Mouse (Mus musculus) intestine, postnatal 0 days (tissue): ENCODE results near the gene G3bp1. TPM values are rescaled to one million over a fixed set of nuclear protein-coding genes. Genes with fewer than 3 reads are reported as not detected.
A peak's percentile ranks its signal among the peaks of the same experiment; 100 is the strongest.

Experiments used
- ATAC-seq: fragments of 200-750 bp; cut with Nextera tagmentation; 2 replicates; pipeline ENCODE4 v1.8.0; 2017; ENCODE audit warnings: mild to moderate bottlenecking, moderate TSS enrichment, moderate library complexity
- H3K27ac ChIP-seq: fragments of 300-500 bp; sonication (generic); 2 replicates; pipeline ENCODE4 v1.5.1; 2014; ENCODE audit warnings: mild to moderate bottlenecking, low read depth, low read length, moderate library complexity
- H3K27me3 ChIP-seq: fragments of 300-500 bp; sonication (generic); replicated peaks from 2 replicates; pipeline ENCODE4 v1.6.1; 2014; ENCODE audit warnings: low read length, mixed read lengths; ENCODE audit not compliant: control insufficient read depth, insufficient read depth
- H3K36me3 ChIP-seq: fragments of 300-500 bp; sonication (generic); 2 replicates; pipeline ENCODE4 v1.6.1; 2014; ENCODE audit warnings: mild to moderate bottlenecking, moderate library complexity; ENCODE audit not compliant: control insufficient read depth, insufficient read depth
- H3K4me1 ChIP-seq: fragments of 300-500 bp; sonication (generic); replicated peaks from 2 replicates; pipeline ENCODE4 v1.6.1; 2014; ENCODE audit warnings: antibody characterized with exemption, low read length, mixed read lengths; ENCODE audit not compliant: control insufficient read depth, insufficient read depth
- H3K4me2 ChIP-seq: fragments of 300-500 bp; sonication (generic); replicated peaks from 2 replicates; pipeline ENCODE4 v1.6.1; 2014; ENCODE audit warnings: low read depth, mild to moderate bottlenecking, moderate library complexity
- H3K4me3 ChIP-seq: fragments of 300-500 bp; sonication (generic); 2 replicates; pipeline ENCODE4 v1.5.1; 2014; ENCODE audit warnings: low read depth, low read length
- H3K9ac ChIP-seq: fragments of 300-500 bp; sonication (generic); 2 replicates; pipeline ENCODE4 v1.6.1; 2014; ENCODE audit warnings: mild to moderate bottlenecking, low read depth, low read length
- H3K9me3 ChIP-seq: fragments of 300-500 bp; sonication (generic); 2 replicates; pipeline ENCODE4 v1.6.1; 2016; ENCODE audit warnings: mixed run types; ENCODE audit not compliant: control insufficient read depth
- CTCF ChIP-seq: sonication (generic); IDR thresholded peaks from 2 replicates; pipeline ENCODE4 v1.5.1; 2016; ENCODE audit warnings: low read depth, mild to moderate bottlenecking, control low read depth, antibody characterized with exemption, moderate library complexity
- WGBS: fragments of 180-500 bp; shearing (Covaris S2); extraction: QIAGEN DNeasy Blood & Tissue Kit; methylation state at CpG from one replicate; pipeline ENCODE4 v1.1.7; 2014; 5-methylcytosine and 5-hydroxymethylcytosine counted together
- polyA plus RNA-seq: library from polyadenylated mRNA; unstranded; fragments of >200 nt; fragmentation: Nextera tagmentation; extraction: Ambion mirVana; gene quantifications from 2 replicates; pipeline ENCODE4 v1.2.1, GENCODE M21; 2015

G3bp1 gene
- polyA plus RNA-seq, 1 experiment from 2014 or later = 41.0 TPM

DNA sequence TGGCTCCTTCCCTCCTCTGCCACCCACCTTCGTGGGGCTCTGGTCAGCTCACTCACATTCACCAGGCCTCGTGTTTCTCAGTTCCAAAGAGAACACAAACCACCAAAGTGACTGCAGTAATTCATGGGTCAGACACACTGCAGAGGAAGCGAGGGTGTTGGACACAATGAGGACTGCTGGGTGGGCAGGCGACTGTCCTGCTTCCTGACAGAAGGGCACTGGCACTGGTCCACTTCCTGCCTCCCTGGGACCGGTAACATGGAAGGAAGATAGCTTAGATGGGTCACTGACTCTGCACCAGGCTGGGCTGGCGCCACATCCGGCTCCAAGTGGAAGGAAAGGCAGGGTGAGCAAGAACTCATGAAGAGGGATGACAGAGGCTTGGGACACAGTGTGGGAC is 20.0 kb upstream of the G3bp1 start:
- no peak overlapping the region for H3K4me3 ChIP-seq
- no peak for TF ChIP-seq CTCF
- peaks cover 64% of the 10 kb centered on the region for H3K36me3 ChIP-seq
- no peaks in the 10 kb centered on the region; the same call in 1 of the 2 replicates for H3K4me1 ChIP-seq
- H3K27ac ChIP-seq = peak overlapping the region; percentile 16
- no peak for ATAC-seq
- no peak overlapping the region for H3K4me2 ChIP-seq
- H3K27me3 ChIP-seq = no peaks in the 10 kb centered on the region
- H3K9me3 ChIP-seq = no peaks in the 10 kb centered on the region
- no peak overlapping the region for H3K9ac ChIP-seq
- 67% methylated on average over 7 of the region's 7 CpGs for WGBS

DNA sequence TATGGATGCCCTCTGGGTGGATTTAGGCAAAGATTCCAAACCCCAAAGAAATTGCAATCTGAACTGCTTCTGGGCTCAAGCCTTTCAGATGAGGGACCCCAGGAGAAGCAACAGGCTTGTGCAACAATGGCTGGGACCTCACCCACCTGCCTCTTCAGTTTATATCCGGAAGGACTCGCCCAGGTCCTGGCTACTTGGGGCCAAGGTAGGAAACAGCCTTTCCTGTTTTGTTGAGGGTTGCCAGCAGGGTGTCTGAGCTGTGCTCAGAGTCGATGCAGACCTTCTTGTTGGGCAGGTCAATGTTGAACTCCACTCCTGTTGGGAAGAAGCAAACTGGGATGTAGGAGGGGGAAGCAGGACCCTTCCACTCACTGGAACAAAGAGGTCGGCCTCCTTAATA is 19.2 kb upstream of the G3bp1 start:
- ATAC-seq = no peak
- Histone ChIP-seq H3K27me3 (no peaks in the 10 kb centered on the region), H3K9me3 (no peaks in the 10 kb centered on the region), H3K9ac (no peak overlapping the region), H3K4me3 (no peak overlapping the region), H3K36me3 (peaks cover 62% of the 10 kb centered on the region), H3K27ac (no peak overlapping the region), H3K4me1 (no peaks in the 10 kb centered on the region; the same call in 1 of the 2 replicates), H3K4me2 (no peak overlapping the region)
- WGBS = 66% methylated on average over 4 of the region's 4 CpGs
- TF ChIP-seq CTCF = no peak

DNA sequence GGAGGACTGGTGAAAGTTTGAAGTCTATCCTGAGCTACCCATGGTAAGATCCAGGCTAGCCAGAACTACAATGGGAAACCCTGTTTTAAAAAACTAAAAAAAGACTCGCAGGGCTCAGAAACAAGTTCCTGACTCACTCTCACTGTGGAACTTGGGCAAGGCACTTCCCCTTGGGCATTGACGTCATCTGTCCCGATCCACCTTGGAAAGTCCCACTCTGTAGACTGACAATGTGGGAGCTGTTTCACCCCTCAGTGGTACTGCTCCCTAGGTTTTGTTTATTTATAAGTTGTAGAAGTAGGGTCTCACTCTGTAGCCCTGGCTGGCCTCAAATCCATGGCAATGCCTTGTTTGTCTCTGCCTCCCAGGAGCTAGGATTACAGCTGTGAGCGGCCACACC is 15.8 kb upstream of the G3bp1 start:
- no peak overlapping the region for H3K27ac ChIP-seq

DNA sequence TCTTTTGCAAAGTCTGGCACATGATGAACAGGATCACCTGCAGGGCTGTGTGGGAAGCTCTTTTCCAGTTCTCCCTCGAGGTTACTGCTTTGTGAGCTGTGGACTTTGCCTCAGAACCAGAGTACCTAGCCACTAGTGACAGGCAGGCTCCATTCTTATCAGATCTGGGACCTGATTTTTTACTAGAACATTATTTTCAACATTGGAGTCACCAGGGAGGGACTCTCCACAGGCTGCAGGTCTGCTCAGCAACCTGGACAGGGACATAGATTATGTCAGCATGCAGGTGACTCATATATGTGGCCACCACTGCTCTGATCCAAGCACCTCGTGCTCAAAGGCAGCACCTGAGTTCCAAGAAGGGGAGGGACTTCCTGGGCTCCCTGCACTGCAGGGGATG is 14.3 kb upstream of the G3bp1 start:
- Histone ChIP-seq H3K4me1 (peaks cover 5% of the 10 kb centered on the region; the same call in 1 of the 2 replicates), H3K27me3 (no peaks in the 10 kb centered on the region), H3K27ac (peak overlapping the region; percentile 66), H3K9ac (no peak overlapping the region), H3K9me3 (no peaks in the 10 kb centered on the region), H3K4me3 (no peak overlapping the region), H3K4me2 (no peak overlapping the region), H3K36me3 (peaks cover 27% of the 10 kb centered on the region)
- ATAC-seq = peak; percentile 89
- TF ChIP-seq CTCF = no peak
- WGBS = 28% methylated on average over 2 of the region's 2 CpGs

More for the DNA sequence above, 15.8 kb upstream of the G3bp1 start:
- H3K27me3 ChIP-seq = no peaks in the 10 kb centered on the region
- no peak overlapping the region for H3K4me2 ChIP-seq
- H3K36me3 ChIP-seq = peaks cover 41% of the 10 kb centered on the region
- no peak overlapping the region for H3K4me3 ChIP-seq
- no peak for TF ChIP-seq CTCF
- WGBS = 88% methylated on average over 4 of the region's 4 CpGs
- no peaks in the 10 kb centered on the region for H3K9me3 ChIP-seq
- no peak overlapping the region for H3K9ac ChIP-seq
- H3K4me1 ChIP-seq = peaks cover 4% of the 10 kb centered on the region; the same call in 1 of the 2 replicates
- no peak for ATAC-seq

DNA sequence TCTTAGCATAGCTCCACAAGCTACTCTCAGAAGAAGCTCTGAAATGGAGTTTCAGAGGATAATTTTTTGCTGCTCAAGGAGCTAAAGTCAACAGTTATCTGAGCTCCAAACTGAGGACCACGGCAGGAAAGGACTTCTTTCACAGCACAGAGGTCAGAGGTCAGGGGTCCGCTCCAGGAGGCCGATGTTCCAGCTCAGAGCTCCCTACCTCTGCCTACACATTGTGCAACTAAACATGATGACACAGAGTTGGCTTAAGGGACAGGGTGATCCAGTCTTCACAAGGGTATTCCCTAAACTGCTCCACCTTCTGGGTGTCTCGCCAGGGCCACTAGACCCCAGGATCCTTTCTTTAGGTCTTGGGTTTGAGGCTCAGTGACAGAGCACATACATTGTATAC is 11.0 kb upstream of the G3bp1 start:
- WGBS = 51% methylated on average over 4 of the region's 4 CpGs
- no peak for ATAC-seq
- Histone ChIP-seq H3K9me3 (no peaks in the 10 kb centered on the region), H3K27ac (no peak overlapping the region), H3K4me3 (no peak overlapping the region), H3K27me3 (no peaks in the 10 kb centered on the region), H3K4me2 (no peak overlapping the region; the same call in 1 of the 2 replicates), H3K9ac (no peak overlapping the region), H3K36me3 (peaks cover 6% of the 10 kb centered on the region; the same call in 1 of the 2 replicates), H3K4me1 (peaks cover 5% of the 10 kb centered on the region; the same call in 1 of the 2 replicates)
- TF ChIP-seq CTCF = no peak

DNA sequence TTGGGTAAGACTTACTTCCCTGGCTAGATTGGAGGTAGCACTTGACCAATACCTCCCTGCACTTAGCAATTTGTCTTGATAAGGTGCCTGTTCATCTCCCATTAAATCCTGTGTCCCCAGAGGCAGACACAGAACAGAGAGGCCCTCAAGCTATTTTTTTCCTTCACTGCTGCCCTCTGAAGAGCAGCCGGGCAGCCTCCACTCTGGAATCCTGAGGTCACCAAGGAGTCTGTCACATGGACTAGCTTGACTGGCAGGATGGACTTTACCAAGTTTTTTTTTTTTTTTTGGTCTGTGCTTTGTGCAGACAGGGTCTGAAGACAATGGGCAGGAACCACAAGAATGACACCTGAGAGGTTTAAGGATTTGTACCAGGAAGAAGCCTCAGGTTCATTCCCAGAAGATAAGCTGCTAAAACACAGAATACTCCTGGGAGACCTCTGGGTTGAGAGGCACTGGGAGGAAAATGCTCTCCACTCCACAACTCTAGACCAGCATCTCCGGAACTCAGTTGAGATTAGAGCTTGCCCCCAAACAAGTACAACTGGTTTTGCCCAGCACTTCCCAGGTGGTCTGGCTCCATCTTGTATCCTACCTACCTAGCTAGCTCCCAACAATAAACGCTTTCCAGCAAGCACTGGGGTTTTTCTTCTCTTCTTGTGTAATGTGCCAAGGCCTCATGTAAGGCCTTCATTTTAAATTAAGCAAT is 9.5 kb upstream of the G3bp1 start:
- Histone ChIP-seq H3K36me3 (peaks cover under 1% of the 10 kb centered on the region; the same call in 1 of the 2 replicates), H3K4me2 (peak overlapping the region; percentile 96), H3K9me3 (no peaks in the 10 kb centered on the region), H3K9ac (peak overlapping the region; percentile 77), H3K27ac (peak overlapping the region; percentile 87), H3K4me3 (peak overlapping the region; percentile 87), H3K4me1 (peaks cover 5% of the 10 kb centered on the region; the same call in 1 of the 2 replicates), H3K27me3 (no peaks in the 10 kb centered on the region)
- no peak for ATAC-seq
- WGBS = 10% methylated on average over 3 of the region's 3 CpGs
- no peak for TF ChIP-seq CTCF
